In genomic region chr10:119684377-119684826, GRCm38 (mm10) we compare ENCODE assay signal across 17 mouse cellular contexts.
DNase-seq lines count a peak whose midpoint lies in the region; ATAC-seq and TF ChIP-seq lines count a peak whose summit lies in the region.
"Had no signal": no experiment of that assay in that cellular context is flagged by ENCODE, and none has a peak within 500 bp of the region (broad histone marks: within the 10 kb centered on the region; RNA-seq: fewer than 3 reads in every experiment).

No protein-coding gene starts in this region.

- intact Hi-C loops in left cerebral cortex, postnatal 4 days (cut with DNase I), result no loop called here
- intact Hi-C loops in left cerebral cortex, postnatal 14 days (cut with DNase I), result no loop called here

- TF ChIP-seq CTCF in hindbrain, postnatal 0 days (IDR thresholded peaks at IDR 0.05; ENCODE audit: low read depth), result no peak

- no peak overlapping the region for H3K4me2 ChIP-seq in forebrain, embryonic 12.5 days
- no peak overlapping the region for H3K4me2 ChIP-seq in hindbrain, postnatal 0 days (ENCODE audit: low read depth, low read length)
- H3K4me2 ChIP-seq: liver, embryonic 13.5 days had no signal

- H3K9me3 ChIP-seq in forebrain, embryonic 12.5 days, result no peaks in the 10 kb centered on the region
- H3K9me3 ChIP-seq in hindbrain, postnatal 0 days (ENCODE audit: low read length), result no peaks in the 10 kb centered on the region
- no peaks in the 10 kb centered on the region for H3K9me3 ChIP-seq in limb, embryonic 10.5 days (replicated peaks)
- H3K9me3 ChIP-seq: liver, embryonic 13.5 days had no signal

- no peaks in the 10 kb centered on the region for H3K36me3 ChIP-seq in forebrain, embryonic 12.5 days (replicated peaks)
- no peaks in the 10 kb centered on the region for H3K36me3 ChIP-seq in hindbrain, postnatal 0 days (ENCODE audit: insufficient read depth, low read length)
- H3K36me3 ChIP-seq in limb, embryonic 10.5 days, result no peaks in the 10 kb centered on the region
- H3K36me3 ChIP-seq: liver, embryonic 13.5 days had no signal

- H3K4me1 ChIP-seq in forebrain, embryonic 12.5 days, result peaks cover 37% of the 10 kb centered on the region
- H3K4me1 ChIP-seq in hindbrain, postnatal 0 days (ENCODE audit: insufficient read depth, low read length), result peaks cover 10% of the 10 kb centered on the region; the same call in 1 of the 2 replicates
- H3K4me1 ChIP-seq in limb, embryonic 10.5 days, result peaks cover 13% of the 10 kb centered on the region
- H3K4me1 ChIP-seq: liver, embryonic 13.5 days had no signal

- peak; percentile 73 for ATAC-seq in forebrain, embryonic 12.5 days (ENCODE audit: low FRiP score)
- peak; percentile 80 for ATAC-seq in hindbrain, postnatal 0 days

- peak overlapping the region; percentile 62 for H3K27ac ChIP-seq in forebrain, embryonic 12.5 days
- peak overlapping the region; percentile 49; the same call in 1 of the 2 replicates for H3K27ac ChIP-seq in hindbrain, postnatal 0 days
- no peak overlapping the region for H3K27ac ChIP-seq in limb, embryonic 10.5 days
- H3K27ac ChIP-seq: left cerebral cortex, adult 2 months; liver, embryonic 13.5 days had no signal

- peak; percentile 66 for DNase-seq in left cerebral cortex, postnatal 4 days
- DNase-seq in left cerebral cortex, postnatal 14 days (ENCODE audit: low spot score in 2 of 2), result no peak
- DNase-seq in hindbrain, postnatal 0 days (ENCODE audit: low spot score), result peak; percentile 63
- peak; percentile 56 for DNase-seq in retina, embryonic 14.5 days (ENCODE audit: low spot score)
- no peak for DNase-seq in limb, embryonic 10.5 days (ENCODE audit: low spot score)
- no peak for DNase-seq in cerebellum, postnatal 36 days
- no peak for DNase-seq in cerebellum, adult 11-12 months
- DNase-seq: adrenal gland, postnatal 14 days; cerebellum, adult 9-11 months; heart, postnatal 10 days; kidney, adult 9 months; liver, embryonic 13.5 days; lung, postnatal 4 days; right cerebral cortex, postnatal 25 days had no signal

- no peak overlapping the region for H3K4me3 ChIP-seq in forebrain, embryonic 12.5 days (replicated peaks)
- no peak overlapping the region for H3K4me3 ChIP-seq in hindbrain, postnatal 0 days (ENCODE audit: low read length)
- H3K4me3 ChIP-seq in limb, embryonic 10.5 days, result no peak overlapping the region
- H3K4me3 ChIP-seq: erythroblast, embryonic 14.5 days; left cerebral cortex, adult 2 months; liver, embryonic 13.5 days had no signal

- H3K27me3 ChIP-seq in forebrain, embryonic 12.5 days, result no peaks in the 10 kb centered on the region
- no peaks in the 10 kb centered on the region for H3K27me3 ChIP-seq in hindbrain, postnatal 0 days (ENCODE audit: insufficient read depth, low read length)
- H3K27me3 ChIP-seq in limb, embryonic 10.5 days (ENCODE audit: low read depth, poor library complexity, severe bottlenecking), result no peaks in the 10 kb centered on the region
- H3K27me3 ChIP-seq: liver, embryonic 13.5 days had no signal

- H3K9ac ChIP-seq in forebrain, embryonic 12.5 days, result no peak overlapping the region
- H3K9ac ChIP-seq in hindbrain, postnatal 0 days (replicated peaks; ENCODE audit: low read length), result no peak overlapping the region
- H3K9ac ChIP-seq: liver, embryonic 13.5 days had no signal

- WGBS in forebrain, embryonic 12.5 days, result 13% methylated on average over 3 of the region's 3 CpGs
- 10% methylated on average over 3 of the region's 3 CpGs for WGBS in hindbrain, postnatal 0 days
- 83% methylated on average over 3 of the region's 3 CpGs for WGBS in limb, embryonic 10.5 days

Comparison
In these comparisons a context has a peak if more than half of its experiments do, and no peak if none do; other contexts are left out.
1. DNase-seq: peak in left cerebral cortex, postnatal 4 days (single experiment), hindbrain, postnatal 0 days (single experiment) and retina, embryonic 14.5 days (single experiment); none in left cerebral cortex, postnatal 14 days (0 of 2), limb, embryonic 10.5 days (single experiment), cerebellum, postnatal 36 days (0 of 2) and cerebellum, adult 11-12 months (single experiment).